Mouse (Mus musculus): ENCODE data around the gene Gkap1. TPM values are rescaled to one million over a fixed set of nuclear protein-coding genes. Genes with fewer than 3 reads are reported as not detected.

Gene Gkap1
- polyA plus RNA-seq (2014; fragmentation: Nextera tagmentation; extraction: Ambion mirVana): 19.2 and 22.2 TPM in 2 replicates

DNA sequence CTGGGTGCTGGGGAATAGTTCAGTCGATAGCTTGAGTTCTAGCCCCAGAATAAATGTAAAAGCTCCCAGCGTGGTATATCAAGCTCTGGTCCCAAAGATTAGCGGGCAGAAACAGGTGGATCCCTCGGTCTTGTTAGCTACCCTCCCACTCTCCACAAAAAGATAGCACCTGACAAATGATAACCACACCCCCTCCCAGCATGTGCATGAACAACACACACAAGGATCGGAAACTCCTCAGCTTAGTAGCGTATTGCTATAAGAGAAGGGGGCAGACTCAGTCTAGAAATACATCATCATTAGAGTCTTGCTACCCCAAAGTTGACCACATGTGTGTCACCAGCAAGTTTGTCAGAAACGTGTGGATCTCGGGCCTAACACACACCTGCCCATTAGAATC, at the start of gene Gkap1:
Gene Gkap1, minus strand, starts transcription at position 101 of the 400 bp plus-strand sequence.
- Histone ChIP-seq H3K36me3 (ENCODE audit: insufficient read depth) (no peaks in the 10 kb centered on the region), H3K4me2 (peak within 1 kb of the TSS; percentile 84), H3K4me3 (ENCODE audit: low read depth, low read length) (peak within 1 kb of the TSS; percentile 82), H3K4me1 (ENCODE audit: insufficient read depth) (peaks cover 2% of the 10 kb centered on the region; the same call in 1 of the 2 replicates), H3K9ac (peak within 1 kb of the TSS; percentile 76), H3K27me3 (ENCODE audit: insufficient read depth, low read length) (0 out of 2 replicates have a peak, but pooled peaks cover 8% of the 10 kb centered on the region), H3K27ac (ENCODE audit: low read depth) (peak within 1 kb of the TSS; percentile 72), H3K9me3 (ENCODE audit: low read depth, low read length) (no peaks in the 10 kb centered on the region)
- TF ChIP-seq CTCF (IDR thresholded peaks at IDR 0.05; ENCODE audit: low read depth): no peak
- 72% methylated on average over 8 of the region's 8 CpGs for WGBS
- ATAC-seq (ENCODE audit: insufficient read depth): no peak
- no peak for DNase-seq

DNA sequence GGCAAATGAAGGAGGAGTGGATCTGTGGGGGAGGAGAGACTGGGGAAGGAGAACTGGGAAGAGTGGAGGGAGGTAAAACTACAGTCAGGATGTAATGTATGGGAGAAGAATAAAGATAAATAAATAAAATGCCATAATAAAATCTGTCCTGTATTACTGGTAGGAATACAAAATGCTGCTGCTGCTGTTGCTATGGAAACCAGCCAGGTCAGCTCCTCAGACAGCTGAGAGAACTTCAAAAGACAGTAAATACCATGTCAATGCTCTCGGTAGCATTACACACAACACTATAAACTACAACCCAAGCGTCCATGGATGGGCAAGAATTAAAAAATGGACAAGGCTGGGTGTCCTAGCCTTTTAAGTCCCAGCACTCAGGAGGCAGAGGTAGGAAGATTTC, 42.3 kb upstream of the Gkap1 start:
- Histone ChIP-seq H3K9ac (no peak overlapping the region), H3K27ac (ENCODE audit: low read depth) (no peak overlapping the region), H3K9me3 (ENCODE audit: low read depth, low read length) (no peaks in the 10 kb centered on the region), H3K4me1 (ENCODE audit: insufficient read depth) (no peaks in the 10 kb centered on the region), H3K4me2 (no peak overlapping the region), H3K4me3 (ENCODE audit: low read depth, low read length) (no peak overlapping the region), H3K36me3 (ENCODE audit: insufficient read depth) (no peaks in the 10 kb centered on the region), H3K27me3 (ENCODE audit: insufficient read depth, low read length) (no peaks in the 10 kb centered on the region)
- 36% methylated on average over 2 of the region's 2 CpGs for WGBS
- TF ChIP-seq CTCF (IDR thresholded peaks at IDR 0.05; ENCODE audit: low read depth): no peak
- ATAC-seq (ENCODE audit: insufficient read depth) (no peak), DNase-seq (no peak)

DNA sequence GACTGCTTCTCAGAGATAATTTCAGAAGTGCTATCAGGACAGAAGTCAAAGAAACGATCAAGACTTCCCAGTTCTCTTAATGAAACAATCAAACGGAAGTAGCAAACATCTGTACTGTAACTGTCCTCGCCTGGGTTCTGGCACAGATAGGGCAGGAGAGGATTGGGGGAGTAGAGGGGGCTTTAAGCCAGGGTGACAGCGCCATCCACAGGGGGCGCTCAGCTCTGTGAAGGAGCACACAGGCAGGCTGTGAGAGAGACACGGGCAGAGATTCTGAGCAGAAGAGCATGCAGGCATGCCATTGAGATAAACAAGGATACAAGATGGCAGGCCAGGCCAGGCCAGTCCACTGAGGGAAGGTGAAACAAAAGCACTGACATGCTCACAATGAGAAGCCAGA, 39.5 kb upstream of the Gkap1 start:
- Histone ChIP-seq H3K9ac (no peak overlapping the region), H3K4me1 (ENCODE audit: insufficient read depth) (no peaks in the 10 kb centered on the region), H3K9me3 (ENCODE audit: low read depth, low read length) (no peaks in the 10 kb centered on the region), H3K4me2 (no peak overlapping the region), H3K27me3 (ENCODE audit: insufficient read depth, low read length) (no peaks in the 10 kb centered on the region), H3K27ac (ENCODE audit: low read depth) (no peak overlapping the region), H3K4me3 (ENCODE audit: low read depth, low read length) (no peak overlapping the region), H3K36me3 (ENCODE audit: insufficient read depth) (no peaks in the 10 kb centered on the region)
- no peak for DNase-seq
- 46% methylated on average over 6 of the region's 6 CpGs for WGBS
- no peak for ATAC-seq (ENCODE audit: insufficient read depth)
- no peak for TF ChIP-seq CTCF (IDR thresholded peaks at IDR 0.05; ENCODE audit: low read depth)

DNA sequence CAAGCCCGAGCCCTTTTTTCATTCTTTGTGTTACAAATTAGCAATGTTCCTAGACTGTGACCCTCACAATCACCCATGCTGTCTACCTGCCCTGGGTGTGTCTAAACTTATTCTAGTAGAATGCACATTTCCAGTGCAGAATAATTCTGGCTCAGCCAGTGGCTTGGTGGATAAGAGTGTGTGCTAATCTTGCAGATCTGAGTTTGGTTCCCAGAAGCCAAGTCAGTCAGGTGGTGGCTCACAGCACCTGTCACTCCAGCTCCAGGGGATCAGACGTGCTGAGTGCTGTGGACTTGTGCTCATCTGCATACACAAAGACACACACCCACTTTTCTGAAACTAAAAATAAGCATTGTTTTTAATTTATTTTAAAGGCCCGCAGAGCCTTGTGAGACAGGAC, 38.3 kb upstream of the Gkap1 start:
- H3K4me1 ChIP-seq (ENCODE audit: insufficient read depth): no peaks in the 10 kb centered on the region
- 72% methylated on average over 3 of the region's 3 CpGs for WGBS
- no peaks in the 10 kb centered on the region for H3K36me3 ChIP-seq (ENCODE audit: insufficient read depth)
- no peak overlapping the region for H3K9ac ChIP-seq
- H3K27me3 ChIP-seq (ENCODE audit: insufficient read depth, low read length): no peaks in the 10 kb centered on the region
- ATAC-seq (ENCODE audit: insufficient read depth) (no peak), DNase-seq (no peak)
- no peak overlapping the region for H3K4me3 ChIP-seq (ENCODE audit: low read depth, low read length)
- no peak overlapping the region for H3K4me2 ChIP-seq
- no peaks in the 10 kb centered on the region for H3K9me3 ChIP-seq (ENCODE audit: low read depth, low read length)
- no peak for TF ChIP-seq CTCF (IDR thresholded peaks at IDR 0.05; ENCODE audit: low read depth)
- no peak overlapping the region for H3K27ac ChIP-seq (ENCODE audit: low read depth)

DNA sequence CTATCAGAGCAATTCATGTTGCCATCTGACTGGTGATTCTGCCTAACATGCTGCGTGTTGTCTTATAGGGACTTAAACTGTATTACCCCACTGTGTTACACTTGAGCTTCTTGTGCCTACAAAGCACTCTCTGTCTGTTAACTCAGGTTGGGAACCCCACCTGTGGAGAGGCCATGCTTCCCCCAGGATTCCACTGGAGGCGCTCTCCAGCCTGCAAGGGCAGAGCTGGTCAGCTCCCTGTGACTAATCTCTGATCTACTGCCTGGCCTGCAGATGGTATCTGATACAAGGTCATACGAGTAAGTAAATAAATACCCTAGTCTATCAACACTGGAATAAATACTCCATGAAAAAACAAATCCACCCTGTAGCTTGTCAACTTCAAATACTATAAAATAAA, 35.9 kb upstream of the Gkap1 start:
- ATAC-seq (ENCODE audit: insufficient read depth): no peak
- no peak overlapping the region for H3K27ac ChIP-seq (ENCODE audit: low read depth)
- peak; percentile 16; the same call in 1 of the 2 replicates for TF ChIP-seq CTCF (IDR thresholded peaks at IDR 0.05; ENCODE audit: low read depth)
- no peaks in the 10 kb centered on the region for H3K4me1 ChIP-seq (ENCODE audit: insufficient read depth)
- H3K9ac ChIP-seq: no peak overlapping the region
- WGBS: 38% methylated on average over 3 of the region's 3 CpGs
- H3K4me3 ChIP-seq (ENCODE audit: low read depth, low read length): no peak overlapping the region
- no peaks in the 10 kb centered on the region for H3K9me3 ChIP-seq (ENCODE audit: low read depth, low read length)
- H3K4me2 ChIP-seq: no peak overlapping the region
- no peaks in the 10 kb centered on the region for H3K27me3 ChIP-seq (ENCODE audit: insufficient read depth, low read length)
- H3K36me3 ChIP-seq (ENCODE audit: insufficient read depth): no peaks in the 10 kb centered on the region
- peak; percentile 6 for DNase-seq

DNA sequence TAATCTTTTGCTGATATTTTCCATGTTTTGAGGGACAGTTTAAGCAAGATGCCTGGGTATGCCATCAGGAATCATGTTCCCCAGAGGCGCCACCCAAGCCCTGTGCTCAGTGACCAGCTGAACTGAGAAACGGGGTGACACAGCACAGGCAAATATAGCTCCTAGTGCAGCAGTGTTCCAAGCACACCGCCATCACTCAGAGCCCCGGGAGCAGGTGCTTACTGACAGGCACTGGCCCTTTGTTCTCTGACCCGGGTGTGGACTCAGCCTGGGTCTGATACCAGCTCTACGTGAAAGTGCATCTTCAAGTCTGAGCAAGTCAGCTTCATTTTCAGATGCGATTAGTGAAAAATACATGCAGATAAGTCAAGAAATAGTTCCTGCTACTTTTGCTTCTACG, 34.0 kb upstream of the Gkap1 start:
- no peak overlapping the region for H3K4me2 ChIP-seq
- no peak for DNase-seq
- no peak overlapping the region for H3K4me3 ChIP-seq (ENCODE audit: low read depth, low read length)
- no peak overlapping the region for H3K9ac ChIP-seq
- no peak for ATAC-seq (ENCODE audit: insufficient read depth)
- H3K27me3 ChIP-seq (ENCODE audit: insufficient read depth, low read length): no peaks in the 10 kb centered on the region
- H3K36me3 ChIP-seq (ENCODE audit: insufficient read depth): no peaks in the 10 kb centered on the region
- no peaks in the 10 kb centered on the region for H3K9me3 ChIP-seq (ENCODE audit: low read depth, low read length)
- TF ChIP-seq CTCF (IDR thresholded peaks at IDR 0.05; ENCODE audit: low read depth): no peak
- 62% methylated on average over 8 of the region's 8 CpGs for WGBS
- no peak overlapping the region for H3K27ac ChIP-seq (ENCODE audit: low read depth)
- no peaks in the 10 kb centered on the region for H3K4me1 ChIP-seq (ENCODE audit: insufficient read depth)

DNA sequence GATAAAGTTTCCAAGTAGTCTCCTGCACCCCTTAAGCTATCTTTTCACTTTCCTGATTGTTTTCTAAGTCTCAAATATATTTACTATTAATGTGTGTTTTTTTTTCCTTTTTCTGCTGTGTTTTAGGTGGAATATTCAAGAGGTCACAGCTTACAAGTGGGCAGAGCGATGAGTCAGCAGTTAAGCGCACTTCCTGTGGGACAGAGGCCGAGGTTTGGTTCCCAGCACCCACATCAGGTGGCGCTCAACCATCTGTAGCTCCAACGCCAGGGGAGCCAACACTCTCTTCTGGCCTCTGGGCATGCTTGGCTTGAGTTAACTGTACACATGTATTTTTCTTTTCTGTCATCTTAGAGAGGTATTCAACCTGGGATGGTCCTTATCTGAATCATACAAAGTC, 32.0 kb upstream of the Gkap1 start:
- TF ChIP-seq CTCF (IDR thresholded peaks at IDR 0.05; ENCODE audit: low read depth): no peak
- Histone ChIP-seq H3K27ac (ENCODE audit: low read depth) (no peak overlapping the region), H3K4me3 (ENCODE audit: low read depth, low read length) (no peak overlapping the region), H3K27me3 (ENCODE audit: insufficient read depth, low read length) (no peaks in the 10 kb centered on the region), H3K36me3 (ENCODE audit: insufficient read depth) (no peaks in the 10 kb centered on the region), H3K9ac (no peak overlapping the region), H3K4me1 (ENCODE audit: insufficient read depth) (no peaks in the 10 kb centered on the region), H3K9me3 (ENCODE audit: low read depth, low read length) (no peaks in the 10 kb centered on the region), H3K4me2 (no peak overlapping the region)
- 90% methylated on average over 5 of the region's 5 CpGs for WGBS
- DNase-seq: no peak
- no peak for ATAC-seq (ENCODE audit: insufficient read depth)

DNA sequence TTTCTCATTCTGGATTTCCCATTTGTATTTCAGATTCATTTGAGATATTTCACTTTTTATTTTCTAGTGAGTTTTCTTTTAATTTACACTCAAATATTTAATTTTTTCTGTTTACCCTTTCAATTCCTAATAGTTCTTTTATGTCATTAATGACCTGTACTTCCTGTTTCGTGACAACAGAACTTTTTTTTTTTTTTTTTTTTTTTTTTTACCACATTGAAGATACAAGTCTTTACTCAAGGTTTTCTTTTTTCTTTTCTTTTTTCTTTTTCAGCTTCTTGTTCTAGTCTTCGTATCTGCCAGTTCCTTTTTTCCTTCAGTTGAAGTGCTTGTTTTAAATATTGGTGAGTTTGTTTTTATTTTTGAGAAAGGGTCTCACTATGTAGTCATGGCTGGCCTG, 29.7 kb upstream of the Gkap1 start:
- Histone ChIP-seq H3K36me3 (ENCODE audit: insufficient read depth) (no peaks in the 10 kb centered on the region), H3K9ac (no peak overlapping the region), H3K4me2 (no peak overlapping the region), H3K27me3 (ENCODE audit: insufficient read depth, low read length) (no peaks in the 10 kb centered on the region), H3K27ac (ENCODE audit: low read depth) (no peak overlapping the region), H3K4me1 (ENCODE audit: insufficient read depth) (no peaks in the 10 kb centered on the region), H3K9me3 (ENCODE audit: low read depth, low read length) (no peaks in the 10 kb centered on the region), H3K4me3 (ENCODE audit: low read depth, low read length) (no peak overlapping the region)
- DNase-seq (no peak), ATAC-seq (ENCODE audit: insufficient read depth) (no peak)
- 62% methylated on average over 2 of the region's 2 CpGs for WGBS
- TF ChIP-seq CTCF (IDR thresholded peaks at IDR 0.05; ENCODE audit: low read depth): no peak

All from lung, embryonic 14.5 days (tissue).